Mouse (Mus musculus) liver, adult 2 months (tissue): Measurements from ENCODE around the gene Kptn.

ENCODE experiments used
- CTCF ChIP-seq: fragments of 200-500 bp; IDR thresholded peaks from 2 replicates; pipeline ENCODE4 v1.5.1; 2011; ENCODE audit warnings: low read depth, low read length, control low read depth
- POLR2A ChIP-seq: fragments of 200-500 bp; IDR thresholded peaks from 2 replicates; pipeline ENCODE4 v1.6.1; 2011; ENCODE audit warnings: low read length, control low read depth; ENCODE audit not compliant: insufficient read depth; ENCODE audit errors: extremely low read depth

DNA sequence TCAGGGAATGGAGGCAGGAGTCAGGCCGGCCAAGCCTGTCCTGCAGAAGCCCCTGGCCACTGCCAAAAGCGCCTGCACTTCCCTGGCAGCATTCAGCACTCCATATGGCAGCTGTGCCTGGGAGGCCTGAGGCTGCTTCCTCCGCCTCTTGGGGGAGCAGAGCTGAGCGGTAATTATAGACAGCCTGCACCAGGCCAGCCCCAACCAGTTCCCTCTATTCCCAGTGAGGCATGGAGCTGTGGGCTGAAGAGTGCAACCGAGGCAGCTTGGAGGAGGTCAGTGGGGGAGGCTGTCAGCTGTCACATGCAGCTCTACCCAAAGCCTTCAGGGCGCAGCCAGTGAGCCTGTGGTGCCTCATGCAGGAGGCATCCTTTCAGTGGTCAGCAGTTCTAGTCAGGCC lies 15.9 kb upstream of the Kptn start:
- no peak for TF ChIP-seq CTCF
- TF ChIP-seq POLR2A: no peak
